Mouse (Mus musculus) testis, adult 2 months (tissue): Measurements from ENCODE around the gene Fat3. TPM values are rescaled to one million over a fixed set of nuclear protein-coding genes. Genes with fewer than 3 reads are reported as not detected.
A peak's percentile ranks its signal among the peaks of the same experiment; 100 is the strongest.

Source experiments
- H3K27ac ChIP-seq: fragments of 200-500 bp; 2 replicates; pipeline ENCODE4 v1.5.1; 2012; ENCODE audit warnings: low read depth, low read length; ENCODE audit not compliant: control insufficient read depth, insufficient read depth
- H3K27me3 ChIP-seq: fragments of 200-500 bp; 2 replicates; pipeline ENCODE4 v1.6.1; 2012; ENCODE audit warnings: mild to moderate bottlenecking, low read length, moderate library complexity; ENCODE audit not compliant: control insufficient read depth, insufficient read depth
- H3K36me3 ChIP-seq: fragments of 200-500 bp; 2 replicates; pipeline ENCODE4 v1.6.1; 2012; ENCODE audit warnings: mild to moderate bottlenecking, low read length; ENCODE audit not compliant: control insufficient read depth, insufficient read depth
- H3K4me1 ChIP-seq: fragments of 200-500 bp; 2 replicates; pipeline ENCODE4 v1.6.1; 2012; ENCODE audit warnings: low read length; ENCODE audit not compliant: control insufficient read depth, insufficient read depth
- H3K4me3 ChIP-seq: fragments of 200-500 bp; 2 replicates; pipeline ENCODE4 v1.5.1; 2012; ENCODE audit warnings: low read depth, mild to moderate bottlenecking, low read length, moderate library complexity, mixed read lengths; ENCODE audit not compliant: control insufficient read depth
- CTCF ChIP-seq: fragments of 200-500 bp; IDR thresholded peaks from 2 replicates; pipeline ENCODE4 v1.5.1; 2012; ENCODE audit warnings: low read depth, mild to moderate bottlenecking, inconsistent platforms, low read length, moderate library complexity; ENCODE audit not compliant: control insufficient read depth, insufficient read depth, insufficient replicate concordance
- POLR2A ChIP-seq: fragments of 200-500 bp; IDR thresholded peaks from 2 replicates; pipeline ENCODE4 v1.6.1; 2012; ENCODE audit warnings: low read depth, mild to moderate bottlenecking, inconsistent platforms, low read length, moderate library complexity; ENCODE audit not compliant: control insufficient read depth
- polyA plus RNA-seq: library from polyadenylated mRNA; depleted of rRNA; stranded (reverse); fragments of >200 nt; gene quantifications from 2 replicates; pipeline ENCODE4 v1.2.3, GENCODE M21; 2012

The Fat3 gene
- polyA plus RNA-seq, 1 experiment: 1.7 TPM

GRCm38 (mm10) chr9:16500382-16501185 is 501 bp downstream of the Fat3 start:
- Histone ChIP-seq H3K4me1 (peaks cover 14% of the 10 kb centered on the region), H3K36me3 (no peaks in the 10 kb centered on the region), H3K27ac (no peak overlapping the region), H3K4me3 (peak overlapping the region; percentile 19), H3K27me3 (no peaks in the 10 kb centered on the region)
- TF ChIP-seq POLR2A (no peak), CTCF (no peak)

GRCm38 (mm10) chr9:16499621-16500381 is 1.3 kb downstream of the Fat3 start:
- no peak overlapping the region for H3K27ac ChIP-seq
- H3K36me3 ChIP-seq: no peaks in the 10 kb centered on the region
- TF ChIP-seq POLR2A (no peak), CTCF (no peak)
- H3K27me3 ChIP-seq: no peaks in the 10 kb centered on the region
- peaks cover 14% of the 10 kb centered on the region for H3K4me1 ChIP-seq
- peak overlapping the region; percentile 19; the same call in 1 of the 2 replicates for H3K4me3 ChIP-seq

DNA sequence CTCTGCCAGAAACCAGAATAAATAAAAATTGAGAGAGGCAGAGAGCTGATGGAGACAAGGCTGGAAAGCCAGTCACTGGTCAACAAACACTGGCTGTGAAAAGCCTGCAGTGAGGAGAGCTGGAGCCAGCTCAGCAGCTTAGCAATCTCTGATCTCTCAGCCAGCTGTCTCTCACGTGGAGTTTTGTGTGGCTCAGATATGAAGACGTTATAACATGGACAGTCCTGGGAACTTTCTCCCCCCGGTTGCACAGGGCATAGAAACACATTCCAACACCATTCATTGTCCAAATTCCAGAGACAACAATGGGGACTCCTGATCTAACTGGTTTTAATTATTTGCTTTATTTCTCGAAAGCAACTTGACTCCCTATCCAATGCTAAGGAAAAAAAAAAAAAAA is 2.2 kb downstream of the Fat3 start:
- no peaks in the 10 kb centered on the region for H3K36me3 ChIP-seq
- no peaks in the 10 kb centered on the region for H3K27me3 ChIP-seq
- peaks cover 14% of the 10 kb centered on the region for H3K4me1 ChIP-seq
- no peak overlapping the region for H3K27ac ChIP-seq
- TF ChIP-seq CTCF: no peak
- no peak for TF ChIP-seq POLR2A
- no peak overlapping the region for H3K4me3 ChIP-seq

GRCm38 (mm10) chr9:16497361-16497760 is 3.7 kb downstream of the Fat3 start:
- TF ChIP-seq CTCF (no peak), POLR2A (no peak)
- Histone ChIP-seq H3K36me3 (no peaks in the 10 kb centered on the region), H3K27ac (no peak overlapping the region), H3K4me1 (peaks cover 14% of the 10 kb centered on the region), H3K27me3 (no peaks in the 10 kb centered on the region), H3K4me3 (no peak overlapping the region)

- Histone ChIP-seq H3K36me3 (no peaks in the 10 kb centered on the region), H3K27me3 (no peaks in the 10 kb centered on the region), H3K27ac (no peak overlapping the region), H3K4me3 (no peak overlapping the region), H3K4me1 (peaks cover 10% of the 10 kb centered on the region)
- TF ChIP-seq POLR2A (no peak), CTCF (no peak)
Observed at GRCm38 (mm10) chr9:16496331-16496730, 4.8 kb downstream of the Fat3 start.

- Histone ChIP-seq H3K27ac (no peak overlapping the region), H3K27me3 (no peaks in the 10 kb centered on the region), H3K4me3 (no peak overlapping the region), H3K36me3 (no peaks in the 10 kb centered on the region), H3K4me1 (no peaks in the 10 kb centered on the region)
- TF ChIP-seq POLR2A (no peak), CTCF (no peak)
Observed at GRCm38 (mm10) chr9:16489661-16490060, 11.4 kb downstream of the Fat3 start.

- TF ChIP-seq POLR2A: no peak
- TF ChIP-seq CTCF: no peak
- no peaks in the 10 kb centered on the region for H3K4me1 ChIP-seq
- no peaks in the 10 kb centered on the region for H3K27me3 ChIP-seq
- H3K36me3 ChIP-seq: no peaks in the 10 kb centered on the region
- no peak overlapping the region for H3K27ac ChIP-seq
- H3K4me3 ChIP-seq: no peak overlapping the region
Observed at GRCm38 (mm10) chr9:16487565-16487964, 13.5 kb downstream of the Fat3 start.
